Mouse (Mus musculus) stomach, embryonic 16.5 days (tissue): ENCODE measurements around the gene Trio. TPM values are rescaled to one million over a fixed set of nuclear protein-coding genes. Genes with fewer than 3 reads are reported as not detected.

Experiments
- ATAC-seq: fragments of 200-750 bp; cut with Nextera tagmentation; 2 replicates; pipeline ENCODE4 v1.8.0; 2017; ENCODE audit warnings: moderate number of reproducible peaks, moderate TSS enrichment; ENCODE audit not compliant: insufficient read depth, low FRiP score
- H3K27ac ChIP-seq: fragments of 300-500 bp; sonication (generic); 2 replicates; pipeline ENCODE4 v1.5.1; 2014; ENCODE audit warnings: low read length
- H3K27me3 ChIP-seq: fragments of 300-500 bp; sonication (generic); 2 replicates; pipeline ENCODE4 v1.6.1; 2014; ENCODE audit warnings: low read length, control low read depth, mixed read lengths; ENCODE audit not compliant: control insufficient read depth, insufficient read depth
- H3K36me3 ChIP-seq: fragments of 300-500 bp; sonication (generic); 2 replicates; pipeline ENCODE4 v1.6.1; 2014; ENCODE audit warnings: low read length; ENCODE audit not compliant: control insufficient read depth, insufficient read depth
- H3K4me1 ChIP-seq: fragments of 300-500 bp; sonication (generic); 2 replicates; pipeline ENCODE4 v1.6.1; 2014; ENCODE audit warnings: low read length, control low read depth, mixed read lengths; ENCODE audit not compliant: control insufficient read depth, insufficient read depth
- H3K4me2 ChIP-seq: fragments of 300-500 bp; sonication (generic); 2 replicates; pipeline ENCODE4 v1.6.1; 2014; ENCODE audit warnings: low read depth, low read length, mixed read lengths
- H3K4me3 ChIP-seq: fragments of 300-500 bp; sonication (generic); replicated peaks from 2 replicates; pipeline ENCODE4 v1.5.1; 2014; ENCODE audit warnings: mild to moderate bottlenecking, low read length
- H3K9ac ChIP-seq: fragments of 300-500 bp; sonication (generic); 2 replicates; pipeline ENCODE4 v1.6.1; 2014; ENCODE audit warnings: low read length
- H3K9me3 ChIP-seq: fragments of 300-500 bp; sonication (generic); replicated peaks from 2 replicates; pipeline ENCODE4 v1.6.1; 2016; ENCODE audit warnings: low read length, control low read depth; ENCODE audit not compliant: control insufficient read depth
- WGBS: fragments of 180-500 bp; shearing (Covaris S2); extraction: QIAGEN DNeasy Blood & Tissue Kit; methylation state at CpG from one replicate; pipeline ENCODE4 v1.1.7; 2014; 5-methylcytosine and 5-hydroxymethylcytosine counted together
- polyA plus RNA-seq: library from polyadenylated mRNA; unstranded; fragments of >200 nt; fragmentation: Nextera tagmentation; extraction: Ambion mirVana; gene quantifications from 2 replicates; pipeline ENCODE4 v1.2.1, GENCODE M21; 2015

Trio gene
- polyA plus RNA-seq, 1 experiment from 2014 or later: 22.9 TPM

DNA sequence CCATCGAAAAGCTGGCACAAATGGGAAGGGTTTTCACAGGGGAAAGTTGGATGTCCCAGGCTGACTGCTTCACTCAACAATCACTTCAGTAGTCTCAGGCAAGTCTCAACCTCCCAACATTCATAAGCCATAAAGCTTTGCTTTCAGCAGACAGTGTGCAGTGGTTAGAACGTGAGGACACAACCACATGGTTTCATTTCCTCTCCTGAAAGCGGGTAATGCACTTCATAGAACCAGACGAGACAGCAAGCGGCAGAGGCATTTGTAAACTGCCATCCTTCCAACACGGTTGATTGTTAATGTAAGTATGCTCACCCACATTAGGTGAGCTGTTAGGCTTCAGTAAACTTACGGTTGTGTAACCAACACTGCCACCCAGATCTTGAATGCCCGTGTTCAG, 51.0 kb downstream of the Trio start:
- Histone ChIP-seq H3K4me3 (no peak overlapping the region), H3K27ac (no peak overlapping the region), H3K9ac (no peak overlapping the region), H3K27me3 (no peaks in the 10 kb centered on the region), H3K9me3 (0 out of 2 replicates have a peak, but pooled peaks cover 3% of the 10 kb centered on the region), H3K36me3 (no peaks in the 10 kb centered on the region), H3K4me2 (no peak overlapping the region), H3K4me1 (no peaks in the 10 kb centered on the region; the same call in 1 of the 2 replicates)
- no peak for ATAC-seq
- 64% methylated on average over 8 of the region's 8 CpGs for whole genome bisulfite sequencing

DNA sequence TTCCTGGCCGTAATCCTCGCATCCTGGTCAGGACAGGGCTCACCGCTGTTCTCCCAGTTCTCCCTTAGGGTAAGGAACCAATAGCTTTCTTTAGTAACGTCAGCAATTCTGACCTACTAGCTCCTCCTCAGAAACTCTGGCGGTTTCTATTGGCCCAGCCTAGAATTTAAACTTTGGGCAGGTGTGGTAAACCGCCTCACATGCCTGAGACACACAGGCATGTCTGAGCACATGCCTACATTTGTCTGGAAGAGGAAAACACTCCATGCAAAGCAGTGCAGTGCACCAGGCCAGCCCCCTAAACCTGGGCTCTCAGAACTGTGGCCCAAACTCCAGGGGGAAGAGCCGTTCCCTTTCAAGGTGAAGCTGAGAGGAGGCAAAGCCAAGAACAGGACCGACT, 57.5 kb downstream of the Trio start:
- 70% methylated on average over 8 of the region's 8 CpGs for WGBS
- H3K27ac ChIP-seq: peak overlapping the region; percentile 27; the same call in 1 of the 2 replicates
- no peaks in the 10 kb centered on the region for H3K9me3 ChIP-seq
- H3K4me2 ChIP-seq: no peak overlapping the region
- H3K27me3 ChIP-seq: no peaks in the 10 kb centered on the region
- no peaks in the 10 kb centered on the region for H3K36me3 ChIP-seq
- no peak overlapping the region for H3K9ac ChIP-seq
- peaks cover 18% of the 10 kb centered on the region for H3K4me1 ChIP-seq
- ATAC-seq: peak; percentile 44
- H3K4me3 ChIP-seq: no peak overlapping the region

DNA sequence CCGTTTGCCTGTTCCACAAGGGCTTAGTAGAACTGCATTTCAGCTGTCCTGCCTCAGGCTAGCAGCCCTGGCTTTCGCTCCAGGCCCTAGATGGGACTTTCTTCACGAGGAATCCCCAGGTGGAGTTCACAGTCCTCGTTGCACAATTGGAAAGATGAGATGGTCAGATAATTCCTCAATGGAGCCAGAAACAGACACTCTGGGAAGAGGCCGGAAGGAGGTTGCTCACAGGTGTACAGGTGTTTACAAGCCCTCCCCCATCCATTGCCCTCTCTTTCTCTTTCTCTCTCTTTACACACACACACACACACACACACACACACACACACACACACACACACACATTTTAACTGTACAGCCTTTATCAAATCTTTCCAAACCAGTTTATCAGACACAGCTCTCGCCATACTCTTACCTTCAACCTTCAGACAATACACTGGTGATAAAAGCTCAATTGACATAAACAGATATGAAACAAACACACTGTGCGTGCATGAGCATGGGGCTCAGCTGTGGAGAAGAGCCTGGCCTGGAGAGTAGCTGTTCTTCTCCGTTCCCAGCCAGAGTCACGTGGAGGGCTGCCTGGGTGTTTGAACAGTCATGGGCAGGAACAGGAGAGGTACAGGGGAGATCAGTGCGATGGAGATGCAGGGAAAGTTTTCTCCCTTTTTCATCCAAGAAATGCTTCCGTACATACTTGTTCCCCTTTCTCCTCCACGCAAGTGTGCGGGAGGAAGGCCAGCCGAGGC, 58.3 kb downstream of the Trio start:
- peak; percentile 71; the same call in 1 of the 2 replicates for ATAC-seq
- Histone ChIP-seq H3K36me3 (no peaks in the 10 kb centered on the region), H3K4me2 (no peak overlapping the region), H3K9ac (no peak overlapping the region), H3K27ac (no peak overlapping the region), H3K4me3 (no peak overlapping the region), H3K4me1 (peaks cover 18% of the 10 kb centered on the region), H3K9me3 (no peaks in the 10 kb centered on the region), H3K27me3 (no peaks in the 10 kb centered on the region)
- 63% methylated on average over 14 of the region's 14 CpGs for WGBS

DNA sequence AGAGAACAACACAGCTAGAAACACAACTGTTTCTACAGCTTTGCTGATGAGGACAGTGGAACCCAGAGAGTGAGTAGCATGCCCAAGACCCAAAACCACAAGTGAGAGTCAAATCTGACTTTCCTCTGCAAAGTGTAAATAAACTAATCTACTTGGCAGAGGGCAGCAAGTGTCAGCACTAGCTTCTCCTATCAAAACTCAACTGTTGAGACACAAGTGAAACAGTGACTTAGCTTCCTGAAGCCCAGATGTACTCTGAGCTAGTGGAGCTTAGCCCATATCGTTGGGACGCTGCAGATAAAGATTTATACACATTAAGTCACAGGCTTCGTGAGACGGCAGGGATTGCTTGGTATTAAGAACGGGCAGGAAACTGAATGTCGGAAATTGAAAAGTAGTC, 60.8 kb downstream of the Trio start:
- 29% methylated on average over 6 of the region's 6 CpGs for WGBS
- Histone ChIP-seq H3K4me2 (no peak overlapping the region), H3K27me3 (no peaks in the 10 kb centered on the region), H3K4me1 (peaks cover 33% of the 10 kb centered on the region), H3K9me3 (no peaks in the 10 kb centered on the region), H3K4me3 (no peak overlapping the region), H3K27ac (no peak overlapping the region), H3K36me3 (no peaks in the 10 kb centered on the region), H3K9ac (no peak overlapping the region)
- no peak for ATAC-seq

DNA sequence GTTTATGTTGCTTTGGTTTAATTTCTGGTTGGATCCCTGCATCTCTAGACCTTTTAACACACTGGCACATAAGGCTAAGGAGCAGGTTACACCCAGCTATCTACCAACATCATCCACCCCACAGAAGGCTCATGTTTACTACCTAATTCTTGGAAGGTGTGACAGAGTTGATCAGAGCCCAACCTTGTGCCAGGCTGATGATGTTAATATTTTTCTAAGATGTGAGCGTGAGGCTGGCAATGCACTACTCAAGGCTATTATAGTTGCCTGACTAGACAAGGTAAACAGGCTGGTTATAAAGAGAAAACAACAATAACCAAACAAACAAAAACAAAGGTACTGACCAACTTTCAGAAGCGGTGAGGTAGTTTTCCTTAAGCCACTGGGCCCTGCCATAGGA, 62.1 kb downstream of the Trio start:
- WGBS: 77% methylated on average over 2 of the region's 2 CpGs
- H3K4me3 ChIP-seq: no peak overlapping the region
- peaks cover 33% of the 10 kb centered on the region for H3K4me1 ChIP-seq
- no peak overlapping the region for H3K4me2 ChIP-seq
- no peak overlapping the region for H3K27ac ChIP-seq
- H3K36me3 ChIP-seq: no peaks in the 10 kb centered on the region
- no peak for ATAC-seq
- no peaks in the 10 kb centered on the region for H3K9me3 ChIP-seq
- H3K9ac ChIP-seq: no peak overlapping the region
- H3K27me3 ChIP-seq: no peaks in the 10 kb centered on the region

DNA sequence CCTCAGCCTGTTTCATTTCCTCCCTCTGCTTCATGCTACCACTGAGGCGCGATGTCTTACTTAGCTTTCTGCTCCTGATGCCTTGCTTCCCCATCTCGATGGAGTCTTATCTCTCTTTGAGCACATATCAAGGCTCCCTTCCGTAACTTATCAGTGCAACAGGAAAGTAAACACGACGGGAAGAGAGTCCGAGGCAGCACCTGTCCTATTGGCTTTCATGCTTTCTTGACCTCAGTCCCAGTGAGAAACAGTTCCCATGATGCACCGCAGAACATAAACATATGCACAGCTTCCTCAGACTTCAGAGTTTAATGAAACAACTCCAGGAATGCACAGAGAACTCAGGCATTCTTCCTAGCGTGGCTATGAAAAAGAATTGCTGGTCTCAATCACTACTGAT, 65.0 kb downstream of the Trio start:
- H3K4me2 ChIP-seq: 0 out of 2 replicates have a peak overlapping the region, but pooled peaks have one; percentile 10
- no peak overlapping the region for H3K4me3 ChIP-seq
- WGBS: 22% methylated on average over 9 of the region's 9 CpGs

DNA sequence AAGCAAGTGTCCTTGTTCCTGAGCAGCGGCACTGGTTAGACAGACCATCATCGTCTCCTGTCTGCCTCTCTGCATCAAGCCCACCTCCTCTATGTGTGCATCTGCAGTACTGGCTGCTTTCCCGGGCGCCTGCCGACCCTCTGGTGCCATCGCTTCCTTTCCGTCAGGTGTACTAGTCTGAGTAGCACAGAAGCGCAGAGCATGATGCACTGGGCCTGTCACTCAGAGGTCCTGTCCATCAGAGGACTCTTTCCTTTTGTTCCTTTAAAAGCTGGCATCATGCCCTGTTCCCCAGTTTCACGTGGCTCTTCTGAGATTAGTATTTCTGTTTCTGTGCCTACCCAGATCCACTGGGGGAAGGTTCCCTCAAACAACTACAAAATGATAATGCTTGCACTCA, 67.8 kb downstream of the Trio start:
- H3K27ac ChIP-seq: no peak overlapping the region
- WGBS: 81% methylated on average over 9 of the region's 9 CpGs

More for the DNA sequence above, 65.0 kb downstream of the Trio start:
- Histone ChIP-seq H3K4me1 (peaks cover 24% of the 10 kb centered on the region), H3K36me3 (no peaks in the 10 kb centered on the region), H3K27ac (no peak overlapping the region; the same call in 1 of the 2 replicates), H3K27me3 (no peaks in the 10 kb centered on the region), H3K9ac (no peak overlapping the region), H3K9me3 (no peaks in the 10 kb centered on the region)
- no peak for ATAC-seq

DNA sequence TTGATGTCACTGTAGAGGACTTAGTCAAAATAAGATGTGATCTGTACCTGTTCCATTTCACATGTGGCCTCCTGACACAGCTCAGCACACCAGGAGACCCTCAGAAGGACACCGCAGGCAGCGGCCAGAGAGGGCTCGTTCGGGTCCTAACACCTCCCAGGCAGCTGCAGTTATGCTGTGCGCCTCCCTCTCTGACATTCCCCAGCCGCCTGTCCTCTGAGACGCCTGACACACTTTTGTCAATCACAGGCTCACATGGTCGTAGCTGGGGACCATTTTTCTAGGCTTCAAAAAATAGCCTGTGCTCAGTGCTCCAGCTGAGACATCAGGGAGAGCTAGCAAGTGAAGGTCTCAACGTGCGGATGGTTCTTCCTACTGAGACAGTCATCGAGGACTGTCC, 70.0 kb downstream of the Trio start:
- Histone ChIP-seq H3K4me1 (peaks cover 5% of the 10 kb centered on the region), H3K27me3 (no peaks in the 10 kb centered on the region), H3K36me3 (no peaks in the 10 kb centered on the region), H3K4me2 (no peak overlapping the region), H3K4me3 (no peak overlapping the region), H3K9ac (no peak overlapping the region), H3K9me3 (no peaks in the 10 kb centered on the region), H3K27ac (no peak overlapping the region)
- no peak for ATAC-seq
- WGBS: 54% methylated on average over 11 of the region's 11 CpGs

More for the DNA sequence above, 67.8 kb downstream of the Trio start:
- Histone ChIP-seq H3K27me3 (no peaks in the 10 kb centered on the region), H3K4me3 (no peak overlapping the region), H3K9me3 (no peaks in the 10 kb centered on the region), H3K4me1 (peaks cover 15% of the 10 kb centered on the region), H3K9ac (no peak overlapping the region), H3K4me2 (no peak overlapping the region), H3K36me3 (no peaks in the 10 kb centered on the region)
- ATAC-seq: no peak

DNA sequence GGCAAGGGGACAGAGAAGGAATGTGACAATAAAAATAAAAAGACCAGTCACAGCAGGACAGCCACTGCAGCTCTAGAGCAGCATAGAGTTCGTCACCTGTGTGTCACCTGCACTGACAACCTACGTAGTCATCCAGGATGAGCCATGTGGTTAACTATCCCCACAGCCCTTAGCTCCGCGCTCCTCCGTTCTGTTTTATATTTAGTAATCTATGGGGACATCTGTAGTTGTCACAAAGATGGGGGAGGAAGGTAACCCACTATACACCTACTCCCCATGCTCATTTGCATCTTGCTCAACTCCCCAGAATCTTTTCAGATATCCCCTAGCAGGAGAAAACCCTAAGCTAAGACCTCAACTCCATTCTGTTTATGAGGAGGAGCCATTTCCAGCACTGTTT, 71.3 kb downstream of the Trio start:
- Histone ChIP-seq H3K4me1 (no peaks in the 10 kb centered on the region), H3K9ac (no peak overlapping the region), H3K4me3 (no peak overlapping the region), H3K27ac (no peak overlapping the region), H3K9me3 (no peaks in the 10 kb centered on the region), H3K4me2 (no peak overlapping the region), H3K27me3 (no peaks in the 10 kb centered on the region), H3K36me3 (no peaks in the 10 kb centered on the region)
- no peak for ATAC-seq
- 96% methylated on average over 5 of the region's 5 CpGs for WGBS
